Comparison of ENCODE assay signal across 8 mouse cellular contexts in genomic region chr2:166179457-166180101, GRCm38 (mm10). TPM values are rescaled to one million over a fixed set of nuclear protein-coding genes. Genes with fewer than 3 reads are reported as not detected.
DNase-seq lines count a peak whose midpoint lies in the region.

No protein-coding gene starts in this region.

- DNase-seq in gastrocnemius, adult 18-20 months (ENCODE audit: low spot score): peak; percentile 69
- no peak for DNase-seq in gastrocnemius, postnatal 10 days
- DNase-seq in embryo, embryonic 11 days: peak; percentile 89
- peak; percentile 32 for DNase-seq in heart, postnatal 4 days
- peak; percentile 50 for DNase-seq in lung, postnatal 36 days
- DNase-seq in T-cell, adult 2 months (ENCODE audit: low spot score): no peak
- no peak for DNase-seq in thymus, postnatal 10 days (ENCODE audit: low spot score in 2 of 2)
- no peak for DNase-seq in left cerebral cortex, adult 11 months (ENCODE audit: low spot score)

RNA-seq across cellular contexts. Expression of gene Sulf2, which starts 24.1 kb away (rescaled TPM):
- total RNA-seq in gastrocnemius, adult 18-20 months (2021): 10 to 100 TPM in 1 of 2 experiments, 1 to 10 TPM in 1; 8.7 to 12.3 TPM
- 10 to 100 TPM; 25.7 to 30.3 TPM for total RNA-seq in gastrocnemius, postnatal 10 days (2021)
- total RNA-seq in heart, postnatal 4 days (2021): 100 to 1,000 TPM; 124 to 129 TPM

Comparison
In these comparisons a context has a peak if more than half of its experiments do, and no peak if none do; other contexts are left out.
1. DNase-seq: peak in gastrocnemius, adult 18-20 months (single experiment), embryo, embryonic 11 days (single experiment), heart, postnatal 4 days (single experiment) and lung, postnatal 36 days (single experiment); none in gastrocnemius, postnatal 10 days (single experiment), T-cell, adult 2 months (single experiment), thymus, postnatal 10 days (0 of 2) and left cerebral cortex, adult 11 months (single experiment).
2. RNA of gene Sulf2, which starts 24.1 kb away (total RNA-seq): 124 to 129 TPM in heart, postnatal 4 days; 25.7 to 30.3 TPM in gastrocnemius, postnatal 10 days and 8.7 to 12.3 TPM in gastrocnemius, adult 18-20 months; every median in the first group is over 4 times any median in the second.